Mouse (Mus musculus) heart, embryonic 14.5 days (tissue): Measurements from ENCODE around the gene Sec23b. TPM values are rescaled to one million over a fixed set of nuclear protein-coding genes. Genes with fewer than 3 reads are reported as not detected.
"Not testable (repeated sequence)": the region's sequence is repeated elsewhere in the genome, so short reads cannot be mapped to it uniquely, and the experiment has no call there.

Source experiments
- ATAC-seq: fragments of 200-750 bp; cut with Nextera tagmentation; 2 replicates; pipeline ENCODE4 v1.8.0; 2017; ENCODE audit warnings: low read depth, moderate TSS enrichment; ENCODE audit not compliant: insufficient number of reproducible peaks, insufficient read depth, low FRiP score
- H3K27ac ChIP-seq, 2 experiments: fragments of 200-500 bp in 1 of 2; fragments of 300-500 bp in 1 of 2; sonication (generic) in 1 of 2; replicated peaks in 1 of 2; 2 replicates each; pipeline ENCODE4 v1.5.1; 2012 to 2014; ENCODE audit warnings: low read depth in 2 of 2, low read length in 2 of 2, control low read depth in 1 of 2, mild to moderate bottlenecking in 1 of 2, mixed read lengths in 1 of 2; ENCODE audit not compliant: control insufficient read depth in 1 of 2, insufficient read depth in 1 of 2
- H3K27me3 ChIP-seq: fragments of 300-500 bp; sonication (generic); 2 replicates; pipeline ENCODE4 v1.6.1; 2014; ENCODE audit warnings: mild to moderate bottlenecking, low read length, control low read depth; ENCODE audit not compliant: control insufficient read depth, insufficient read depth
- H3K36me3 ChIP-seq: fragments of 300-500 bp; sonication (generic); 2 replicates; pipeline ENCODE4 v1.6.1; 2014; ENCODE audit warnings: mild to moderate bottlenecking, control low read depth, low read length, mixed read lengths; ENCODE audit not compliant: control insufficient read depth, insufficient read depth
- H3K4me1 ChIP-seq, 2 experiments: fragments of 200-500 bp in 1 of 2; fragments of 300-500 bp in 1 of 2; sonication (generic) in 1 of 2; 2 replicates each; pipeline ENCODE4 v1.6.1; 2012 to 2014; ENCODE audit warnings: low read length in 2 of 2, control low read depth in 1 of 2, mixed read lengths in 1 of 2; ENCODE audit not compliant: control insufficient read depth in 2 of 2, insufficient read depth in 2 of 2
- H3K4me2 ChIP-seq: fragments of 300-500 bp; sonication (generic); 2 replicates; pipeline ENCODE4 v1.6.1; 2014; ENCODE audit warnings: mild to moderate bottlenecking, low read length
- H3K4me3 ChIP-seq, 2 experiments: fragments of 200-500 bp in 1 of 2; fragments of 300-500 bp in 1 of 2; sonication (generic) in 1 of 2; 2 replicates each; pipeline ENCODE4 v1.5.1; 2012 to 2014; ENCODE audit warnings: low read length in 2 of 2, mild to moderate bottlenecking in 2 of 2, control low read depth in 1 of 2, low read depth in 1 of 2, moderate library complexity in 1 of 2; ENCODE audit not compliant: control insufficient read depth in 1 of 2, insufficient read depth in 1 of 2
- H3K9ac ChIP-seq: fragments of 300-500 bp; sonication (generic); 2 replicates; pipeline ENCODE4 v1.6.1; 2014; ENCODE audit warnings: mild to moderate bottlenecking, low read length
- H3K9me3 ChIP-seq: fragments of 300-500 bp; sonication (generic); 2 replicates; pipeline ENCODE4 v1.6.1; 2016; ENCODE audit warnings: low read length, control low read depth; ENCODE audit not compliant: control insufficient read depth
- WGBS: fragments of 180-500 bp; shearing (Covaris S2); extraction: QIAGEN DNeasy Blood & Tissue Kit; methylation state at CpG from one replicate; pipeline ENCODE4 v1.1.7; 2014; 5-methylcytosine and 5-hydroxymethylcytosine counted together
- polyA plus RNA-seq: library from polyadenylated mRNA; unstranded; fragments of >200 nt; fragmentation: Nextera tagmentation; extraction: Ambion mirVana; gene quantifications from 2 replicates; pipeline ENCODE4 v1.2.1, GENCODE M21; 2014

The Sec23b gene
- polyA plus RNA-seq, 1 experiment from 2014 or later, result 39.5 TPM

- Histone ChIP-seq H3K4me3 (peak overlapping the region; percentile 59 to 89), H3K4me1 (peaks cover 0 to 12% of the 10 kb centered on the region in 2 experiments; a peak in 2 of 4 replicates), H3K4me2 (peak overlapping the region; percentile 66), H3K36me3 (peaks cover 13% of the 10 kb centered on the region), H3K9ac (peak overlapping the region; percentile 86), H3K27ac (peak overlapping the region; percentile 87 to 92), H3K27me3 (no peaks in the 10 kb centered on the region), H3K9me3 (no peaks in the 10 kb centered on the region)
- 2% methylated on average over 14 of the region's 14 CpGs for WGBS
- no peak for ATAC-seq
Observed at GRCm38 (mm10) chr2:144555286-144555819, 676 bp upstream of the Sec23b start.

DNA sequence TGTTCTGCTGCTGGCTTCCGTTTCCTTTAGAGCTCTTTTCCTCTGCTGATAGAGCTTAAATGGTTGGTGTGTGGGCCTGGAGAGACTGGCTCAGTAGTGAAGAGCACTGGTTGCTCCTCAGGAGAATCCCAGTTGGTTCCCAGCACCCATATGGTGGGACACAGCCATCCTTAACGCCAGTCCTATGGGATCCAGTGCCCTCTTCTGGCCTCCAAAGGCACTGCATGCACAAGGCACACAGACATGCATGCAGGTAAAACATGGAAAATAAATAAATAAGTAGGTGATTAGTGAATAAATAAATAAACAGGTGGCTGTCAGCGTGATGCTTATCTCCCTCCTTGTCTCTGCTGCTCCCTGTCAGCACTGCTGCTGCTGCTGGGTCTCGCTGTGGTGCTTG, 32.7 kb downstream of the Sec23b start:
- Histone ChIP-seq H3K4me2 (no peak overlapping the region), H3K9me3 (no peaks in the 10 kb centered on the region), H3K27ac (no peak overlapping the region), H3K36me3 (peaks cover 68% of the 10 kb centered on the region), H3K27me3 (no peaks in the 10 kb centered on the region), H3K4me3 (no peak overlapping the region), H3K9ac (no peak overlapping the region), H3K4me1 (no peaks in the 10 kb centered on the region)
- no peak for ATAC-seq
- WGBS, result 82% methylated on average over 4 of the region's 4 CpGs

DNA sequence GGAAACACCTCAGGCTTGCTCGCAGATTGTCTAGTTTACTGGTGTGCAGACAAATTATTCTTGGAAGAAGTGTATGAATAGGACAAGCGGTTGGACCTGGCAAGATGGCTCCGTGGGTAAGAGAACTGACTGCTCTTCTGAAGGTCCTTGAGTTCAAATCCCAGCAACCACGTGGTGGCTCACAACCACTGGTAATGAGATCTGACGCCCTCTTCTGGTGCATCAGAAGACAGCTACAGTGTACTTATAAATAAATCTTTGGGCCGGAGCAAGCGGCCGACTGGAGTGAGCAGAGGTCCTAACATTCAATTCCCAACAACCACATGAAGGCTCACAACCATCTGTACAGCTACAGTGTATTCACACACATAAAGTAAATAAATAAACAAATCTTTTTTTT, 37.0 kb downstream of the Sec23b start:
- not testable (repeated sequence) for ATAC-seq, H3K4me2 ChIP-seq, H3K9ac ChIP-seq, H3K27me3 ChIP-seq, H3K4me3 ChIP-seq, H3K27ac ChIP-seq, H3K4me1 ChIP-seq, H3K9me3 ChIP-seq
- peaks cover 35% of the 10 kb centered on the region for H3K36me3 ChIP-seq
- 68% methylated on average over 8 of the region's 8 CpGs for WGBS

GRCm38 (mm10) chr2:144593951-144594651, 38.1 kb downstream of the Sec23b start, which contains the start of gene Smim26:
Gene Smim26 (plus strand): TSS chr2:144594054.
- Histone ChIP-seq H3K9me3 (no peaks in the 10 kb centered on the region), H3K4me3 (peak within 1 kb of the TSS; percentile 69 to 94), H3K36me3 (peaks cover 24% of the 10 kb centered on the region), H3K27me3 (no peaks in the 10 kb centered on the region), H3K27ac (peak within 1 kb of the TSS; percentile 51 to 55; a peak in 2 of 4 replicates), H3K9ac (peak within 1 kb of the TSS; percentile 84), H3K4me1 (peaks cover 2 to 3% of the 10 kb centered on the region in 2 experiments; a peak in 2 of 4 replicates), H3K4me2 (peak within 1 kb of the TSS; percentile 79)
- peak; percentile 94 for ATAC-seq
- WGBS, result under 1% methylated on average over 31 of the region's 31 CpGs

- H3K27ac ChIP-seq, result no peak overlapping the region
- peaks cover 2 to 7% of the 10 kb centered on the region in 2 experiments; a peak in 2 of 4 replicates for H3K4me1 ChIP-seq
- peaks cover 7% of the 10 kb centered on the region; the same call in 1 of the 2 replicates for H3K36me3 ChIP-seq
- H3K9me3 ChIP-seq, result no peaks in the 10 kb centered on the region
- H3K27me3 ChIP-seq, result no peaks in the 10 kb centered on the region
- no peak for ATAC-seq
- H3K9ac ChIP-seq, result no peak overlapping the region
- no peak overlapping the region for H3K4me3 ChIP-seq
- 69% methylated on average over 2 of the region's 2 CpGs for WGBS
- H3K4me2 ChIP-seq, result no peak overlapping the region
Observed at GRCm38 (mm10) chr2:144598006-144598405, 42.0 kb downstream of the Sec23b start.

- Histone ChIP-seq H3K27ac (0 out of 4 replicates have a peak within 1 kb of the TSS, but pooled peaks of 1 of the 2 experiments have one; percentile 33), H3K27me3 (no peaks in the 10 kb centered on the region), H3K9me3 (no peaks in the 10 kb centered on the region), H3K36me3 (peaks cover 7% of the 10 kb centered on the region; the same call in 1 of the 2 replicates), H3K4me3 (peak within 1 kb of the TSS; percentile 68 to 84), H3K9ac (peak within 1 kb of the TSS; percentile 89), H3K4me2 (peak within 1 kb of the TSS; percentile 80), H3K4me1 (0 out of 4 replicates have a peak, but pooled peaks cover 0 to 3% of the 10 kb centered on the region in 2 experiments)
- WGBS, result 2% methylated on average over 50 of the region's 50 CpGs
- peak; percentile 94 for ATAC-seq
Observed at GRCm38 (mm10) chr2:144599831-144600687, 44.0 kb downstream of the Sec23b start, which contains the start of gene Dtd1. Gene Dtd1 (plus strand): TSS chr2:144599897.

DNA sequence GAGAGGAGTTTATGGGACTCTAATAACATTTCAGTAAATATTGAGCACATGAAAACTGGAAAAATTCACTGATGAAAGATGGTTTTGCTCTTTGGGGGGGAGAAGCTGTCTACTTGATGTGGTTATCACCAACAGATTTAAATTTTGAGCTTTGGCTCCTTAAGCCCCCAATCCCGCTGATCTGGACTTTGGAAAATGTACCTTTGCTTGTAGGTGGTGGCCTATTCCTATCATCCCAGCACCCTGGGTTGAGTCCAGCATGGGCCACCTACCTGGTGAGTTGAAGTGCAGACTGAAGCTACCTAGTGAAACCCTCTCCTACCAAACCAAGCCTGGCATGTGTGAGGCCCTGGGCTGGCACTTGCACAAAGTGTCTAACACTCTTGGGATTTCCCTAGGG, 45.5 kb downstream of the Sec23b start:
- Histone ChIP-seq H3K4me2 (no peak overlapping the region), H3K27me3 (no peaks in the 10 kb centered on the region), H3K27ac (no peak overlapping the region), H3K9me3 (no peaks in the 10 kb centered on the region), H3K4me3 (no peak overlapping the region), H3K4me1 (0 out of 4 replicates have a peak, but pooled peaks cover 0 to 3% of the 10 kb centered on the region in 2 experiments), H3K36me3 (no peaks in the 10 kb centered on the region), H3K9ac (no peak overlapping the region)
- ATAC-seq, result no peak
- WGBS, result 89% methylated on average over 1 of the region's 1 CpGs
